Mouse (Mus musculus) heart, embryonic 12.5 days (tissue): ENCODE results near the gene Vmn1r54. TPM values are rescaled to one million over a fixed set of nuclear protein-coding genes. Genes with fewer than 3 reads are reported as not detected.
"Not testable (repeated sequence)": the region's sequence is repeated elsewhere in the genome, so short reads cannot be mapped to it uniquely, and the experiment has no call there.

Experiments used
- ATAC-seq: fragments of 200-750 bp; cut with Nextera tagmentation; 2 replicates; pipeline ENCODE4 v1.8.0; 2017; ENCODE audit warnings: moderate TSS enrichment, moderate library complexity; ENCODE audit not compliant: insufficient number of reproducible peaks, low FRiP score
- H3K27ac ChIP-seq: fragments of 300-500 bp; sonication (generic); 2 replicates; pipeline ENCODE4 v1.5.1; 2016; ENCODE audit warnings: mild to moderate bottlenecking, moderate library complexity; ENCODE audit not compliant: poor library complexity, severe bottlenecking
- H3K27me3 ChIP-seq: fragments of 300-500 bp; sonication (generic); replicated peaks from 2 replicates; pipeline ENCODE4 v1.6.1; 2016; ENCODE audit warnings: mild to moderate bottlenecking, moderate library complexity
- H3K36me3 ChIP-seq: fragments of 300-500 bp; sonication (generic); 2 replicates; pipeline ENCODE4 v1.6.1; 2016; ENCODE audit warnings: mild to moderate bottlenecking, moderate library complexity
- H3K4me1 ChIP-seq: fragments of 300-500 bp; sonication (generic); replicated peaks from 2 replicates; pipeline ENCODE4 v1.6.1; 2016; ENCODE audit warnings: mild to moderate bottlenecking
- H3K4me2 ChIP-seq: fragments of 300-500 bp; sonication (generic); 2 replicates; pipeline ENCODE4 v1.6.1; 2016; ENCODE audit warnings: mild to moderate bottlenecking, moderate library complexity
- H3K4me3 ChIP-seq: fragments of 300-500 bp; sonication (generic); 2 replicates; pipeline ENCODE4 v1.5.1; 2016; ENCODE audit warnings: mild to moderate bottlenecking
- H3K9ac ChIP-seq: fragments of 300-500 bp; sonication (generic); 2 replicates; pipeline ENCODE4 v1.6.1; 2016; ENCODE audit warnings: mild to moderate bottlenecking, moderate library complexity
- H3K9me3 ChIP-seq: fragments of 300-500 bp; sonication (generic); replicated peaks from 2 replicates; pipeline ENCODE4 v1.6.1; 2016; ENCODE audit warnings: mild to moderate bottlenecking, moderate library complexity
- WGBS: fragments of 180-500 bp; shearing (Covaris S2); methylation state at CpG from one replicate; pipeline ENCODE4 v1.1.7; 2016; 5-methylcytosine and 5-hydroxymethylcytosine counted together
- polyA plus RNA-seq: library from polyadenylated mRNA; unstranded; fragments of >200 nt; fragmentation: Nextera tagmentation; extraction: Ambion mirVana; gene quantifications from 2 replicates; pipeline ENCODE4 v1.2.1, GENCODE M21; 2016

The Vmn1r54 gene
- polyA plus RNA-seq = not detected in 2 replicates

DNA sequence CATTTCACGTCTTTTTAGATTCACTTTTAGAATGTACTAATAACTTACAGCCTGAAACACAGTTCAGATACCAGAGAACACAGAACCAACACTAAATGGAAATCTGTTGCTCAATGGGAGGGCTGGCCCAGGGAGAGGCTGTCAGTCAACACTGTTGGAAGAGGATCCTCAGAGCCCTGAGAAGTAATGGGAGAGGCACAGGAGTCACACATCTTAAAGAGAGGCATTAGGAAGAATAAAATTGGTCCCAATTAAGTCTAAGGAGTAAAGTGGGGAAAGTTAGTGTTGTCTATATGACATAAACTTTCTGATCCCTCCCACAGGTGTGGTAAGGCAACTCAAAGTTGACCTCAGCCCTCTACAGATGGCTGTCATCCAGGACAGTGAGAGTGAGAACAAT lies at the start of gene Vmn1r54:
Gene Vmn1r54, plus strand, starts transcription at position 301 of the 400 bp plus-strand sequence.
- 60% methylated on average over 1 of the region's 1 CpGs for WGBS
- Histone ChIP-seq H3K9ac (no peak within 1 kb of the TSS), H3K4me1 (no peaks in the 10 kb centered on the region), H3K4me2 (no peak within 1 kb of the TSS), H3K27me3 (no peaks in the 10 kb centered on the region), H3K9me3 (no peaks in the 10 kb centered on the region), H3K4me3 (no peak within 1 kb of the TSS), H3K27ac (no peak within 1 kb of the TSS), H3K36me3 (no peaks in the 10 kb centered on the region)
- no peak for ATAC-seq

DNA sequence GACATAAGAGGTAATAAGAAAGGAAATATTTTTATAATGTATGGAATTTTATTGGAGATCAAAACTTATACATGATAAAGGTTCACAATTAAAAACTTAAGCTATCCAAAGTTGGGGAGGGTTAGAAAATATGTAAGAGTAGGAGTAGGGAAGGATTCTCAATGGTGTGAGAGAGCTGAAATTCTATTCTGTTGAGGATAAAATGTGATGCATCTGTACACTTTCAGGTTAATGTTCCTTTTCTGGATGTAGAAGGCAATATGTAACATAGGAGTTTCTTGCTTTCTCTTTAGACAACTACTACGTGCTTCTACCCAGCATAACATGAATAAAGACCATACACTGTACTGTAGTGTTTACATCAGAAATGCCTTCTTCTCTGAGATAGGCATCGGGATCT lies 43.6 kb upstream of the Vmn1r54 start, which contains the start of gene V1ra8:
Gene V1ra8, plus strand, starts transcription at position 301 of the 400 bp plus-strand sequence.
- not testable (repeated sequence) for H3K27me3 ChIP-seq, H3K36me3 ChIP-seq, H3K27ac ChIP-seq, H3K4me1 ChIP-seq, H3K9ac ChIP-seq, ATAC-seq, H3K4me3 ChIP-seq, H3K4me2 ChIP-seq, H3K9me3 ChIP-seq
- 79% methylated on average over 2 of the region's 2 CpGs for WGBS

DNA sequence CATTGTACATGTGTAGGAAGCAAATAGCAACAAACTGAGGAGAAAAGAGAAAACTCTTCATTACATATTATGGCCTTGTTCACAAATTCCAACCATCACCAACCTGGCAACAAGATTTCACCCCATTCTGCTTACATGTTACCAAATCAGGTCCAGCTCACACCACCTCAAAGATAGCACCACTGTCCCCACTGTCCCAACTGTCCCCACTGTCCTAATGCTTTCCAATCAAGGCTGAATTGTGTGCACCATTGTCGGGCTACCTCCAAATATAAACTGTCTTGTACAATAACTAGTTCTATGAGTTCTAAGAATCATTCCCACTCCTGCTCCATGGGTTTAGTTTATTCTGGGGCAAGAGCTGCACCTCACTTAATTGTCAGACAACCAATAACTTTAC lies 21.8 kb upstream of the Vmn1r54 start, which contains the start of gene Vmn1r53:
Gene Vmn1r53, minus strand, starts transcription at position 101 of the 400 bp plus-strand sequence.
- WGBS = 72% methylated on average over 1 of the region's 1 CpGs
- no peak within 1 kb of the TSS for H3K9ac ChIP-seq
- no peaks in the 10 kb centered on the region for H3K36me3 ChIP-seq
- H3K4me1 ChIP-seq = no peaks in the 10 kb centered on the region
- H3K27ac ChIP-seq = no peak within 1 kb of the TSS
- ATAC-seq = no peak
- no peak within 1 kb of the TSS for H3K4me2 ChIP-seq
- peaks cover 8% of the 10 kb centered on the region for H3K9me3 ChIP-seq
- no peaks in the 10 kb centered on the region for H3K27me3 ChIP-seq
- H3K4me3 ChIP-seq = no peak within 1 kb of the TSS

DNA sequence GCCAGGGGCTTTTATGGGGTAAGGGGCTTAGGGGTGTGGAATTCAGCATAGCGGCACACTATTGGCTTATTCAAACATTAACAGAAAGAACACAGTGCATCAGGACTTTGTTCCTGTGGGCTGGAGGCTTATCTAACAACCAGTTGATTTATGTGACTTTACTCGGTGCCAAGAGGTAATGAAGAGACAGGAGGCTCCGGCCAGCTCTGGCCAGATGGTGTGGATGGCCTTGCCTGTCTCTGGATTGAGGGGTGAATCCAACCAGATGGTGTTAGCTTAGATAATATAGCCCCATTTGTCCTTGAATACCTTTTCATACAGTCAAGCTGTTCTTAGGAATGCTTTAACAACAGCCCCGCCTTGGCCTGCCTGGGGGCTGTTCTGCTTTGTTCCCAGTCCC lies 14.0 kb upstream of the Vmn1r54 start:
- H3K9me3 ChIP-seq = peaks cover 20% of the 10 kb centered on the region
- H3K4me2 ChIP-seq, H3K9ac ChIP-seq, H3K4me1 ChIP-seq, H3K27me3 ChIP-seq, H3K27ac ChIP-seq, ATAC-seq, H3K36me3 ChIP-seq, H3K4me3 ChIP-seq: not testable (repeated sequence)
- 80% methylated on average over 4 of the region's 4 CpGs for WGBS

DNA sequence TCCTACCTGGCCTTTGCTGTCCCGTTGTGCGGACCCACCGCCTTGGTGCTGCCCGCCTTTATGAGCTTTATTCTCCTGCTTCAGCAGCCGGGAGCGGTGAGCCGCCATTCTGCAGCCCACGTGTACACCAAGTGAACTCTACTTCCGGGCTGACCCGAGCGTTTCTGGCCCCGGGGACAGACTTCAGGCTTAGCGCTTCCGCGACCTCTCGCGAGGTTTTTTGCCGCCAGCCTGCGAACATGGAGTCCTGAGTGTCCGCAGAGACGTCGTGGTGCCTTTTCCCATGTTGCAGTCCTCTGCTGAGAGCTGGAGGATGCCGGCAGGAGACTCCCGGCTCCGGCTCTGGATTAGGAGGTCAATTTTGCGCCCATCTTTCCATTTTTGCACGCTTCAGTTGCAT lies 13.4 kb upstream of the Vmn1r54 start:
- H3K27ac ChIP-seq = no peak overlapping the region
- H3K36me3 ChIP-seq = no peaks in the 10 kb centered on the region
- H3K4me2 ChIP-seq = no peak overlapping the region
- H3K9ac ChIP-seq = no peak overlapping the region
- H3K27me3 ChIP-seq = no peaks in the 10 kb centered on the region
- WGBS = 44% methylated on average over 27 of the region's 27 CpGs
- ATAC-seq = no peak
- H3K9me3 ChIP-seq = peaks cover 20% of the 10 kb centered on the region
- no peaks in the 10 kb centered on the region for H3K4me1 ChIP-seq
- H3K4me3 ChIP-seq = no peak overlapping the region

DNA sequence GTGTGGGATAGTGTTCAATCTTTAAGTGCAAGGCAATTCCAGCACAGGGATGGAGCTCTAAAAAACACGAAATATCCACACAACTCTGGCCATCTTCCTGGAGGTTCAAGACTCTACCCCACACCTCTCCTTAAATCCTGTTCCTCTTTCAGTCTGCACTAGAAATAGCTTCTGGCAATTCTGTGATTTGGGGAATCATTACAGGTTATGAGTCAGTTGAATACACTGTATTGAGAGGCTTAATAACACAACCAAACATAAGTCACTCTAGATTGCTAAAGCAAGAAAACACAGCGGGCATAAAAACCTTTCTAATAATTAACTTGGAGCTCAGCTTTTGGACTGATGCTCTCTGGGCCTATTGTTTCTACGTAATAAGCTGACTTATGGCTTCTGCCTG lies 2.1 kb upstream of the Vmn1r54 start:
- Histone ChIP-seq H3K4me3 (no peak overlapping the region), H3K9me3 (no peaks in the 10 kb centered on the region), H3K36me3 (no peaks in the 10 kb centered on the region), H3K27ac (no peak overlapping the region), H3K9ac (no peak overlapping the region), H3K4me1 (no peaks in the 10 kb centered on the region), H3K4me2 (no peak overlapping the region), H3K27me3 (no peaks in the 10 kb centered on the region)
- 66% methylated on average over 3 of the region's 3 CpGs for WGBS
- no peak for ATAC-seq

DNA sequence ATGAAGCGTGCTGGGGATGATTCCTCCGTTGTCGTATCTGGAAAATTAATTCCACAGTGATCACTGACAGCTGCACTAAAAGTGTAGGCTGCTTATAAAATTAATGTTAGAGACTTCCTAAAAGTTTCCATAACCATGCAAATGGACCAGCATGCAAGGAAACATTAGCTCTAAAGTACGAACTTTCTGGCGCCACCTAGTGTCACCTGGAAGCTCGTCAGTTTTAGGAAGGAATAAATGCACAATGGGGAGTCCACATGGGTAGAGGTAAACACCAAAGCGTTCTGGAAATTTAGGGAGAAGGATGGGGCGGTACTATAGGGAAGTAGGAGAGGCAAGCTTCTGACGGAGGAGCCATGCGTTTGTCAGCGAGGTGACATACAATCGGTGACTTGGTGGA lies 42.2 kb downstream of the Vmn1r54 start:
- H3K9ac ChIP-seq = no peak overlapping the region
- H3K27me3 ChIP-seq = no peaks in the 10 kb centered on the region
- no peaks in the 10 kb centered on the region for H3K36me3 ChIP-seq
- no peak overlapping the region for H3K27ac ChIP-seq
- 48% methylated on average over 12 of the region's 12 CpGs for WGBS
- ATAC-seq = no peak
- no peak overlapping the region for H3K4me3 ChIP-seq
- H3K9me3 ChIP-seq = peaks cover 11% of the 10 kb centered on the region
- H3K4me1 ChIP-seq = no peaks in the 10 kb centered on the region
- no peak overlapping the region for H3K4me2 ChIP-seq

DNA sequence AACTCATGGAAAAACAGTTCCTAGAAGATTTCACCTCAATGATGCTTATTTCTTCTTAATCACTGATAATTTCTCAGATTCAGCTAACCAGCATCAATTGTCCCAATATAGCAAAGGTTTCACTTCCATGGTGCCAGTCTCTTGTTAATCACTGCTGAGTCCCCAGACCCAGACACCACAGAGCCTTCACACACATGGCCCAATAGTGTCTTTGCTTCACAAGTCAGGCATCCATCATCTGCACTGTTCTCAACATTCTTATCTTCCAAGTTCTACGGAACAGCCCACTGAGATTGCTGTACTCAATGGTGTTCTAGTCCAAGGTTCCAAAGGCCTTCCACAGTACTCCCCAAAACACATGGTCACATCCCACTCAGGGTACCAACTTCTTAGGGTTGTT lies 54.8 kb downstream of the Vmn1r54 start, which contains the start of gene BC048671:
Gene BC048671, plus strand, starts transcription at position 301 of the 400 bp plus-strand sequence.
- Histone ChIP-seq H3K9ac (no peak within 1 kb of the TSS), H3K27ac (no peak within 1 kb of the TSS), H3K27me3 (no peaks in the 10 kb centered on the region), H3K4me2 (no peak within 1 kb of the TSS), H3K36me3 (no peaks in the 10 kb centered on the region), H3K4me1 (no peaks in the 10 kb centered on the region), H3K9me3 (no peaks in the 10 kb centered on the region), H3K4me3 (no peak within 1 kb of the TSS)
- no peak for ATAC-seq
- WGBS = 82% methylated on average over 1 of the region's 1 CpGs

DNA sequence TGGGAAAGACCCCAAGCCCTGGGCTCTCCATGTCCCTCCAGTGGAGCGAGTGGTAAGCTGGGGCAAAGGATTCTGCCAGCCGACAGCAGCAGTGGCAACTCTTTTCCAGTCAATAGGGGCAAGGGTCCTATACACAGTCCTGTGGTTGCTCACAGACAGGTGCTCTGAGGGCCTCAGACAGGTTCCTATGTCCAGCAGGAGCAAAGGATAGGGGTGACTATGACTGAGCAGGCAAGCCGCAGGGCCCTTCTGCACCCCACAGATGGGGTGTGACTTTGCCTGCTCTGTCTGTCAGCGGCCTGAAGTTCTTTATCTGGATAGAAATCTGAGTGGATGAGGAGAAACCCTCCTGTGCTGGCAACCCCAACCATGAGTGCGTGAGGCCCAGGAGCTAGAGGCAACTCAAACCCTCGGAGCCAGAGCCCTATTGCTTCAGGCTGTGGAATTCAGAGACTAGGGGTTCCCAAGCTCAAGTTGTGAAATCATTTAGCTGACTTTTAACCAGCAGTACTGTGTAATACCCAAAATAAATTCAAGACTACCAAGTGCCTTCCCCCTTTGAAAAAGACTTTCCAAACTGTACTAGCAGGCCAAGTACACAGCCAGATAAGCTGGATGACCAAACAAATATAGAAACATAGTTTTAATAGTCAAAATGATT lies 60.3 kb downstream of the Vmn1r54 start:
- peaks cover 13% of the 10 kb centered on the region; the same call in 1 of the 2 replicates for H3K27me3 ChIP-seq
- H3K4me3 ChIP-seq = no peak overlapping the region
- H3K9ac ChIP-seq = no peak overlapping the region
- no peak for ATAC-seq
- WGBS = 76% methylated on average over 6 of the region's 6 CpGs
- no peak overlapping the region for H3K4me2 ChIP-seq
- no peaks in the 10 kb centered on the region for H3K36me3 ChIP-seq
- H3K4me1 ChIP-seq = no peaks in the 10 kb centered on the region
- no peak overlapping the region for H3K27ac ChIP-seq
- H3K9me3 ChIP-seq = peaks cover 12% of the 10 kb centered on the region

DNA sequence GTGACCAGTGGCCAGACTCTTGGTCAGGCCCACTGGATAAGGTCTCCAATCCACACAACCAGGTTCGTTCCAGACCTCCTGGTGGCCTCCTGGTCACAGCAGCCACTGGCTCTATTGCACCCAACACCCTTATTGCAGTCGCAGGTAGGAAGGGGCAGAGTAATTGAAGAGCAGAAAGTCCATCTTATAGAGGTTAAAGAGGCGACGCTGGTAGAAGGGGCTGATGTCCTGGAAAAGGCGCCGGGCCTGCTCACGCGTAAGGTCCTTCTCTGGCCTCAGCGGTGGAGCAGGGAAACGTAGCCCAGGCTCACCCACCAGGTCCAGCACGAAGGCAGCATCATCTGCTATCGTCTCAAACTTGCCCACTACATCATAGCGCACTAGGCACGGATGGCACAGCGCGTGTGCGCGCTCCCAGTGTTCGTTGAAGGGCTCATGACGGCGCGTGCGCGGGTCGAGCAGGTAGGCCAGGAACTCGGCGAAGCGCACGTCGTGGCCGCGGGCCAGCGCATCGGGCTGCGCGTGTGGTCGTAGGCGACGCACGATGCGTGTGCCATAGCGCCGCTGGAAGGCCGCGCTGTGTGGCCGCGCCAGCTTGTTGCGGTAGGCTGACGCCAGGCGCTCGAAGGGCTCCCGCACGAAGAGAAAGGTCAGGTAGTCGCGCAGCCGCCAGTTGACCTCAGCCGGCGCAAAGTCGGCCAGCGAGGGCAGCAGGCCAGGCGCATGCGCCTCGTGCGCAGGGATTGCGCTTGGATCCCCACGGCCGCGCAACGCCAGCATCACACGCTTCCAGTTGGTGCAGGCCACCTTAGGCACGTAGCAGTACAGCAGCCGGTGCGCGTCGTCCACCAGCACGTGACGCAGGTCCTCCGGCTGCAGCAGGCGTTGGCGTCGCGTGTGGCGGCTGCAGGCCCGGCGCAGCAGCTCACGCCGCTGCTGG lies 63.0 kb downstream of the Vmn1r54 start:
- no peak overlapping the region for H3K4me3 ChIP-seq
- H3K4me2 ChIP-seq = no peak overlapping the region
- WGBS = 78% methylated on average over 87 of the region's 87 CpGs
- no peak overlapping the region for H3K27ac ChIP-seq
- peaks cover 13% of the 10 kb centered on the region; the same call in 1 of the 2 replicates for H3K27me3 ChIP-seq
- H3K36me3 ChIP-seq = no peaks in the 10 kb centered on the region
- no peak overlapping the region for H3K9ac ChIP-seq
- peaks cover 12% of the 10 kb centered on the region for H3K9me3 ChIP-seq
- H3K4me1 ChIP-seq = no peaks in the 10 kb centered on the region
- ATAC-seq = no peak

DNA sequence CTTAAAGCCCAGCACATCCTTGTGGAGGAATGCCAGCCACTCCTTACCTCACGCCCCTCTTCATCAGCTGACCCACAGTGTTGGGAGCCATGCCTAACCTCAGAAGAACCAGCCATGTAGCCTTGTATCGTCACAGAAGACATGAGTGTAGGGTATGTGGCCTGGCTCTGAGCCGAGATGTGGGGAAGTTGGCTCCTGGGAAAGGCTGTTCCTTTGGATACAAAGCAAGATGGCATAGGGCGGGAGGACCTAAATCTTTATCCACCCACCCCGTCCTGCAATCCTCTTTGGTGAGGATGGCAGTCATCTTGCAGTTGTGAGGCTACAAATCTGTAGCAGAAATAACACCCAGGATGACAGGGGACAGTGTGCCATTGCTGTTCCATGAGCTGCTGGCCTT lies 69.9 kb downstream of the Vmn1r54 start:
- Histone ChIP-seq H3K4me1 (no peaks in the 10 kb centered on the region), H3K4me3 (no peak overlapping the region), H3K27ac (no peak overlapping the region), H3K4me2 (no peak overlapping the region), H3K9me3 (0 out of 2 replicates have a peak, but pooled peaks cover 7% of the 10 kb centered on the region), H3K36me3 (no peaks in the 10 kb centered on the region), H3K9ac (no peak overlapping the region), H3K27me3 (no peaks in the 10 kb centered on the region)
- WGBS = 78% methylated on average over 5 of the region's 5 CpGs
- ATAC-seq = no peak
